Mouse (Mus musculus) megakaryocyte, adult 5-6 weeks (primary cell): ENCODE results near the gene Trp53rka. TPM values are rescaled to one million over a fixed set of nuclear protein-coding genes. Genes with fewer than 3 reads are reported as not detected.

ENCODE experiments used
- ATAC-seq: 2 replicates; pipeline ENCODE4 v1.8.0; 2016; ENCODE audit warnings: mild to moderate bottlenecking, inconsistent platforms; ENCODE audit not compliant: poor library complexity, severe bottlenecking
- total RNA-seq, 2 experiments: library from RNA; stranded (forward) in 1 of 2; stranded (reverse) in 1 of 2; fragments of 153-499, 151-499 nt in 1 of 2; fragments of 221-1000, 200-1000 nt in 1 of 2; gene quantifications; 2 replicates each; pipeline versions ENCODE4 v1.2.3 to v1.2.4; 2015 to 2017

Gene Trp53rka
- total RNA-seq, 2 experiments from 2014 or later = 5.1 to 5.7 TPM

DNA sequence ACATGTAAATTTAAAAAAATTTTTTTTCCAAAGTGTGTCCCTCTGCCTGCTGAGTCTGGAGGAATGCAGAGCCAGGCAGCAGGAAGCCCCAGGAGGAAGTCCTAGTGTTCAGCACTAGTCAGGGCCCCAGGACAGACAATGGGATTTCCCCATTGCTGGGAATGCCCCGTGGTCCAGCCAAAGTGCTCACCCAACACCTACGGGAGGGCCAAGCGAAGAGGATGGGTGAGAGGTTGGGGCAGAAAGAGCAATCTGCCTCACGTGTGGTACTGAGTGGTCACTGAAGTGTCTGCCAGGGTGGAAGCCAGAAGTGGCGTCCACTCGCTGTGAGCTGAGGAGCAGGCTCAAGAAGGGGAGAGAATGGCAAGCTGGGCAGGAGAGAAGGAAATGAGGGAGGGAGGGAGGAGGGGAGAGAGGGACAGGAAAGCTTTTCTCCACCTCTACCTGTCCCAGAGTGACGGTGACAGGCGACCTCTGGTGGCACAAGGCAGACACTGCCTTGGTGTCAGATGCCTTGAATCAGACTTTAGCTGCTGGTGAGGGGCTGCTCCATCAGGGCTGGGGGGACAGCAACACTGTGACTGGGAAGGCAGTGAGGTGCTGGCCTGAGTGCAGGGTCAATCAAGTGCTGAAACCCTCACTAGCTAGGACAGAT is 6.1 kb downstream of the Trp53rka start:
- ATAC-seq = peak; percentile 73; the same call in 1 of the 2 replicates

GRCm38 (mm10) chr2:165486401-165486800 is 6.7 kb downstream of the Trp53rka start:
- no peak for ATAC-seq

- no peak for ATAC-seq
Observed at GRCm38 (mm10) chr2:165485826-165486225, 7.3 kb downstream of the Trp53rka start.

DNA sequence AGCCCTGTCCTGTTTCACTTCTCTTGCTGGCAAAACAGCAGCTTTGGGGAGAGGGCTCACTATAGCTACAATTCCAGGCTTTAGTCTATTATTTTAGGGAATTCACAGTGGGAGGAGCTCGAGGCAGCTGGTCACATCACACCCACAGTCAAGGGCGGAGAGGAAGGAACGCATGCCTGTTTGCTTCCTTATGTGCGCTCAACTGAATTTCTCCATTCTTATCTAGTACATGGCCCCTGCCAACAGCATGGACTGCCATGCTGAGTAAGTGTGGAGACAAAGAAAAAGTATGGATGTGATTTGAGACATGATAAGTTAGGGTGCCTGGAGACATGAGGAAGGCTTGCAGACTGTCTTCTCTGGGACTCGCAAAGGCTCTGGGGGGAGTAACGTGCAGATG is 9.0 kb downstream of the Trp53rka start:
- no peak for ATAC-seq

DNA sequence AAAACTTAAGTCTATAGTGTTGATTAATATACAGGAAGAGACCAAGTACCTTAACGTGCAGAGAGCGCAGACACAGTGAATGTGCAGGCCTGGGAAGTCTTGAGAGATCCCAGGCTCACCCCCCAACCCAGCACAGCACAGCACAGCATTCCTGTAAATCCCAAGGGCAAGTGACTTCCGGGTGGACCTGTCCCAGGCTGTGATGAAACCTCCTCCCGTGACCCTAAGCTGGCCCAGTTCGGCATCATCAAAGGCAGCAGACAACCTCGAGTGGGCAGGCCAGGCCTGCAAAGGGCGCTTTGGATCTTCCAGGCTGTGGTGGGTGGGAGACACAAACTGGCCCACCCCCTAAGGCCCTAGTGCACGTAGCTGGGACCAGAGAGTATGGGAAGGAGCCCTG is 11.1 kb downstream of the Trp53rka start:
- no peak for ATAC-seq

DNA sequence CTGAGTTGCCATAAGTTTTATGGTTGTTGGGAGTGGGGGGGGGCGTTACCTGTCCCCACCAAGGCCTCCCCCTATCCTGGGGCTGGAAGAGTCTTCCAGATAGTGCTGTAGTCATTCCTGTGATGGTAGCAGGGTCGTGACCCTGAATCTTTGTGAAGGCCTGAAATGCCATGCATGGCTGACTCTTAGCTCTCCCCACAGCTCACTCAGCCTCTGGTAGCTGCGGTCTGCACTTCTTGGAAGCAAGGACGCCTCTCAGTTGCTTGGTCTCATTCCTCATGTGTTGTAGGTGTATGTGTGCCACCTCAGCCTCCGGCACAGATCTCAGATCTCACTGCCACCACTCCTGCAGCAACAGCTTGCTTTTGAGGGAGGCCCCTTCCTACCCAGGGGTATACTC is 17.3 kb downstream of the Trp53rka start:
- ATAC-seq = no peak

DNA sequence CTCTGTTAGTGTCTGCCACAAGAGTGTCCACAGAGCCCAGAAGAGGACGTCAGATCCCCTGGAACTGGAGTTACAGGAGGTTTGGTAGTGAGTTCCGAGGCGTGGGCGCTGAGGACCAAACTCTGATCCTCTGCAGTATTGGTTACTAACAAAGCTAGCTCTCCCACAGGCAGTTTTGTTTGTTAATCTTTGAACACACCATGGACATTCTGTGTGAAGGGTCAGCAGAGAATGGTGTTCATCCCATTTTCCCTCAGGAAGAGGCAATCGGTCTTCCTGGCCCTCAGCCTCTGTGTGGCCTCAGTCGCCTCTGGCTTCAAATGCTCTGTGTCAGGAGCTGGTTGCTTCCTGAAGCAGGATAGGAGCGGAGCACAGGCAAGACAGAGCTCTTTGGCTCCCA is 17.7 kb downstream of the Trp53rka start:
- no peak for ATAC-seq

- ATAC-seq = no peak
Observed at GRCm38 (mm10) chr2:165473003-165473402, 20.1 kb downstream of the Trp53rka start, which contains the start of gene Slc13a3. Gene Slc13a3 (minus strand): TSS chr2:165473230.

GRCm38 (mm10) chr2:165471943-165472342 is 21.2 kb downstream of the Trp53rka start:
- ATAC-seq = no peak

GRCm38 (mm10) chr2:165470167-165470566 is 23.0 kb downstream of the Trp53rka start:
- peak; percentile 82 for ATAC-seq

DNA sequence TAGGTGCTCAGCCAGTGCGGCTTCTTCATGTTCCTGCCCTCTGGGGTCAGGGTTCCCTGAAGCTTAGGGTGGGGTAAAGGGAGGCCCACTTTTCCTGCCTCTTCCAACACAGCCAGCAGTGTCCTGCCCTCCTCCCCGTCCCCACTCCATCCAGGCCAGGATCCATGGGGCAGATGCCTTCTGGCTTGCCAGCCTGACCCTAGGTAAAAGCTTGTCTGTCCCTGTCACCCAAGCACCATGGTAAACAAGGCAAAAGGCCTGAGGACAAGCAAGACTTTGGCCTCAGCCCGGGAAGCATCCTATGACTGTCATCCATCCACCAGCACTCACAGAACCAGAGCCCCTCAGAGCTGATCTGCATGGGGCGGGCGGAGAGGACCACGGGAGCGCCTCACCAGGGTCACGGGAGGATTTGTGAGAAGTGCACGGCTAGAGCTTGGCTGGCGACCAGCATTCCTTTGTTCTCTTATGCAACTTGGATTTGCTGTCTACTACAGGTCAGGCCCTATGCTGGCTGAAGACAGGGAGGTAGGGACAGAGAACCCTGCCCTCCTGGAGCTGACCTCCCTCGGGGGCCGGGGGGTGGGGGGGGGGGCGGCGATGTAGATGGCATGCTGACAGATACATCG is 25.2 kb downstream of the Trp53rka start:
- ATAC-seq = no peak

- ATAC-seq = no peak
Observed at GRCm38 (mm10) chr2:165459663-165460062, 33.5 kb downstream of the Trp53rka start.

DNA sequence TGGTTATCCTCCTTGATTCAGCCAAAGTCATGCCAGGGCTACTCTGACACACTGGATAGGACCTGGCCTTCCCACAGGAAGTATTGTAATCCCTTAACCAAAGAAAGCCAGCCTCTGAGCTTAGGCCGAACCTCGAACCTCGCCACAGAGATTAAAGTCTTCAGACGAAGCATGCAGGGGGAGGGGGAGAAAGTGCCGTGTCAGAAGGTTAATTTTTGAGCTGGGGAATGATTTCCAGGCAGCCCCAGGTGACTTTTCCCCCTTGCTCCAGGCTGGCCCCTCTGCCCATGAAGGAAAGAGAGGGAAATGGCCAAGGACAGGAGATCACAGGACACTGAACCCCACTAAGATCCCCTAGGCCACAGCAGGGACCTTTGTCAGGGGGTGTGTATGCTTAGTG is 34.9 kb downstream of the Trp53rka start:
- ATAC-seq = no peak

DNA sequence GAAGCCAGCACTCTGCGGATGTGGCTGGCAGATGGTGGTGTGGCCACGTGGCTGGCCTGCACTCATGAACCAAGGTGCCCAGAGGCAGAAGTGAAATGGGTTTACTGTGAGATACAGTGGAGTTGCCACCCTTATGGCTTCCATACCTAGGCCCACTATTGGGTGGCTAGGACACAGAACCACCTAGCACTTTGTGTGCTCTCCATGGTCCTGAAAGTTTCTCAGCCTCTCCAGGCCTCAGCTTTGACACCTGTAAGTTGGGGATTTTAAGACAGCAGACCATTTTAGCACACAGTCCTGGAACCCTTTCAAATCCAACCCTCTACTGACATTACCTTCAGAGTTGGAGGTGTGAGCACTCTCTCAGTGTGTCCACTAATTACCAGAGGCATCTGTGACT is 36.4 kb downstream of the Trp53rka start:
- no peak for ATAC-seq

- peak; percentile 88 for ATAC-seq
Observed at GRCm38 (mm10) chr2:165452730-165453693, 40.1 kb downstream of the Trp53rka start.

DNA sequence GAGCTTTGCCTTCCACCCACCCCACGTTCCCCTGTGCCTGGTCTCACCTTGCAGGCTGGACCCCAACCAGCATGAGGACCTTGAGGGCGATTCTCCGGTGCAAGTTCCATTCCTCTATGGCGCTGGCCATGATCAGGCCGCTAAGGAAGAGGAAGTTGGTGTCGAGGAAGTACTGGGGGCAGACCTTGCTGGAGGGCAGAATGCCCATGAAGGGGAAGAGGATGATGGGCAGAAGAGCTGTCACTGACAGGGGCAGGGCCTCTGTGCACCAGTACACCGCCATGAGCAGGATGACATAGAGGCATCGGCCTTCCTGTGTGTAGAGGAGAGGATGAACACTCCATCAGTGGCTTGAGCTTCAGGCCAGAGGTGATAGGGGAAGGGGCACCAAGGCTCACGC is 44.6 kb downstream of the Trp53rka start:
- peak; percentile 63 for ATAC-seq

DNA sequence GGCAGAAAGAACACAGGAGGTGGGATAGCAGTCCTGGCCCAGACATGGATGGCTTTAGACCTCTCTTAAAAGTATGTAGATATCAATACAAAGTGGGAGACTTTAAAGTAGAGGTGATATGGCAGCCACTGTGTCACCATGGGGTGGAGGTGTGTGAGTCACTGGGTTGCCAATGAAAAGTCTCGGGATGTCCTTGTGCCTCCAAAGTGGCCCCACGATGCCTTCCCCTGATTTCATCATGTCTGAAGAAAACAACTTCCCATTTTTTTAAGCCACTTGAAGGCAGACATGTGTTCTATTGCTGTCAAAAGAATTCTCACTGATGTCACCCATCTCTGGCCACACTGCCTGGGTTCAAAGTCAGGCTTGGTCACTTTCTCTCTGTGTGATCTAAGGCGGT is 48.3 kb downstream of the Trp53rka start:
- peak; percentile 70 for ATAC-seq

DNA sequence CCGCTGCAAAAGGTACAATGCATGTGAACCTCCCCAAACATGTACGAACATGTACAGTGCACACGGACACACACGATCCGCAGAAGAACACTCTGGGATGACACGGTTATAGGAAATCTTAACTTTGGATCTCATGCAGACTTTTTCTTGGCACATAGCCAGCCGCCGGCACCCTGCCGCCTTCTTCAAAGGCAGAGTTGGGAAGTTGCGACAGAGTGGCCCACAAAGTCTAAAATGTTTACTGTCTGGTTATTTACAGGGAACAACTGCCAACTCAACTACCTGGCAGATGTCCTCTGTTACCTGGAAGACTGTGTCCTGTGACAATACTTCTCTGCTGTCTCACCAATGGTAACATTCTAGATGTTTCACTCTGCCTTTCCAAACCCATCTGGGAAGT is 50.1 kb downstream of the Trp53rka start:
- no peak for ATAC-seq

- no peak for ATAC-seq
Observed at GRCm38 (mm10) chr2:165441613-165442012, 51.5 kb downstream of the Trp53rka start.
